Mouse (Mus musculus) Patski (cell line): ENCODE data around the gene Gramd4. TPM values are rescaled to one million over a fixed set of nuclear protein-coding genes. Genes with fewer than 3 reads are reported as not detected.

Experiments used
- ATAC-seq: fragments of 100-300 bp; one replicate; pipeline ENCODE4 v1.8.0; 2021
- CTCF ChIA-PET: fragments of 350-600 bp; sonication (Branson Sonifier 250); formaldehyde crosslinking; loops from one replicate; lab custom pipeline; 2022; ENCODE audit warnings: inconsistent platforms; lab: Charles Lee
- POLR2A ChIA-PET: fragments of 350-600 bp; sonication (Branson Sonifier 250); formaldehyde crosslinking; loops from one replicate; lab custom pipeline; 2022; ENCODE audit warnings: antibody characterized with exemption, inconsistent platforms; lab: Charles Lee
- DNase-seq: peaks from one replicate; pipeline ENCODE4 v3.0.0-alpha.2; 2011; ENCODE audit warnings: low read depth, low spot score
- H3K27me3 ChIP-seq: fragments of 371-371 bp; one replicate; pipeline ENCODE4 v1.5.1; 2021
- CTCF ChIP-seq: fragments of 100-300 bp; IDR thresholded peaks from one replicate; pipeline ENCODE4 v1.5.1; 2021
- in situ Hi-C: fragments of 300-500 bp; cut with MboI; formaldehyde crosslinking; loops from 3 replicates; pipeline ENCODE4 v1.11.1; 2018; ENCODE audit warnings: low pct_unique_long_range_greater_than_20kb, mixed read lengths
- polyA plus RNA-seq: library from polyadenylated mRNA; unstranded; gene quantifications from one replicate; pipeline ENCODE4 v1.2.3, GENCODE M21; 2021

The Gramd4 gene
- 44.1 TPM for polyA plus RNA-seq

GRCm38 (mm10) chr15:86057413-86057812 is at the start of gene Gramd4:
TSS of gene Gramd4 (plus strand) at chr15:86057695.
- no peaks in the 10 kb centered on the region for H3K27me3 ChIP-seq
- no peak for TF ChIP-seq CTCF
- CTCF ChIA-PET = interaction anchor here (0.8 to 4.7 kb wide), 2 partner anchors 64 to 77 kb away, joined by 3 to 64 read pairs; no protein-coding TSS in a partner anchor
- in situ Hi-C loops = loop anchor here (5.0 to 10.0 kb wide), 2 partner anchors 35 to 147 kb away; no protein-coding TSS in a partner anchor
- ATAC-seq (peak; percentile 57), DNase-seq (no peak)
- POLR2A ChIA-PET = interaction anchor here (0.7 kb wide), 2 partner anchors 17 to 59 kb away, joined by 3 read pairs; no protein-coding TSS in a partner anchor

DNA sequence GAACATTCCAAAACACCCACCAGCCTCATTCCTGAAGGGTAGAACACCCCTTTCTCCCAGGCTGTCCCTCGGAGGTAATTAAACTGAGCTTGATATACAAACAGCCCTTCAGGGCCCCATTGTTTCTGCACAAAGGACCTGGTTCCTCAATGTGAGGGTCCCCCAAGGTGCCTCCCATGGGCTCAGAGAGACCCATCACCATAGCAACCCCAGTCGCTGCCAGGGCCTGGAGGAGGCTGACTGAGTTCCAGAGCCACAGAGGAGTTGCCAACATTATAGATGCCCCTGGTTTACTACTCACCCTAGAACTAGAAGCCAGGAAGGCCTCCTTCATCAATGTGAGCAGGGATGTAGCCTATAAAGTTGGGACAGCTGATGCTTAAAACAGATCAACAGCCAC is 44.4 kb upstream of the Gramd4 start:
- POLR2A ChIA-PET = interaction anchor here (1.5 kb wide), 1 partner anchor 16 kb away, joined by 3 read pairs; no protein-coding TSS in a partner anchor
- TF ChIP-seq CTCF = no peak

GRCm38 (mm10) chr15:86013656-86014055 is 43.8 kb upstream of the Gramd4 start:
- no peaks in the 10 kb centered on the region for H3K27me3 ChIP-seq
- in situ Hi-C loops = no loop called here
- no peak for DNase-seq
- POLR2A ChIA-PET = no interaction called here
- no peak for TF ChIP-seq CTCF
- CTCF ChIA-PET = interaction anchor here (0.8 to 1.2 kb wide), 2 partner anchors 11 to 13 kb away, joined by 3 read pairs; no protein-coding TSS in a partner anchor
- no peak for ATAC-seq

More for the DNA sequence above, 44.4 kb upstream of the Gramd4 start:
- H3K27me3 ChIP-seq = no peaks in the 10 kb centered on the region
- in situ Hi-C loops = no loop called here
- CTCF ChIA-PET = interaction anchor here (0.8 to 1.2 kb wide), 2 partner anchors 10 to 14 kb away, joined by 3 read pairs; no protein-coding TSS in a partner anchor
- no peak for DNase-seq
- ATAC-seq = no peak

GRCm38 (mm10) chr15:86015026-86015425 is 42.5 kb upstream of the Gramd4 start:
- no peak for DNase-seq
- POLR2A ChIA-PET = no interaction called here
- no peaks in the 10 kb centered on the region for H3K27me3 ChIP-seq
- ATAC-seq = no peak
- CTCF ChIA-PET = interaction anchor here (0.8 to 2.2 kb wide), 2 partner anchors 9 to 90 kb away, joined by 3 to 8 read pairs; no protein-coding TSS in a partner anchor
- in situ Hi-C loops = no loop called here
- TF ChIP-seq CTCF = no peak

- H3K27me3 ChIP-seq = no peaks in the 10 kb centered on the region
- ATAC-seq = peak; percentile 55
- DNase-seq = no peak
- POLR2A ChIA-PET = interaction anchor here (1.0 kb wide), 1 partner anchor 25 kb away, joined by 4 read pairs; no protein-coding TSS in a partner anchor
- in situ Hi-C loops = no loop called here
- no peak for TF ChIP-seq CTCF
- CTCF ChIA-PET = interaction anchor here (1.4 to 2.2 kb wide), 2 partner anchors 10 to 23 kb away, joined by 5 to 8 read pairs; no protein-coding TSS in a partner anchor
Observed at GRCm38 (mm10) chr15:86015860-86016541, 41.5 kb upstream of the Gramd4 start.

DNA sequence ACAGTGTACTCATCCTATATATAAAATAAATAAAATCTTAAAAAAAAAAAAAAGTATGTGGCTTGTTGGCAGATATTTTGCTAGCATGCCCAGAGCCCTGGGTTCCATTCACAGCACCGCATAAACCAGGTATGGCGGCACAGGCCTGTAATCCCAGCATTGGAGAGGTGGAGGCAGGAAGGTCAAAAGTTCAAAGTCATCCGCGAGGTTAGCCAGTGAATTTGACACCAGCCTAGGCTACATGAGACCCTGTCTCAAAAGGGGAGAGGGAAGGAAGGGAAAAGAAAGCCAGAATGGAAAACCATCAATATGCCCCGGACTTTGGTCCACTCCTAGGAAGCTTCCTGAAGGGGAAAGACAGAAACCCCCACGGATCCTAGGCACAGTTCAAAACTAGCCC is 40.2 kb upstream of the Gramd4 start:
- DNase-seq (no peak), ATAC-seq (no peak)
- in situ Hi-C loops = no loop called here
- ChIA-PET POLR2A (interaction anchor here (1.0 kb wide), 1 partner anchor 26 kb away, joined by 4 read pairs; no protein-coding TSS in a partner anchor), CTCF (no interaction called here)
- no peak for TF ChIP-seq CTCF
- no peaks in the 10 kb centered on the region for H3K27me3 ChIP-seq

GRCm38 (mm10) chr15:86018753-86019512 is 38.6 kb upstream of the Gramd4 start:
- TF ChIP-seq CTCF = no peak
- no peak for ATAC-seq
- DNase-seq = no peak
- in situ Hi-C loops = no loop called here
- POLR2A ChIA-PET = no interaction called here
- no peaks in the 10 kb centered on the region for H3K27me3 ChIP-seq
- CTCF ChIA-PET = no interaction called here

DNA sequence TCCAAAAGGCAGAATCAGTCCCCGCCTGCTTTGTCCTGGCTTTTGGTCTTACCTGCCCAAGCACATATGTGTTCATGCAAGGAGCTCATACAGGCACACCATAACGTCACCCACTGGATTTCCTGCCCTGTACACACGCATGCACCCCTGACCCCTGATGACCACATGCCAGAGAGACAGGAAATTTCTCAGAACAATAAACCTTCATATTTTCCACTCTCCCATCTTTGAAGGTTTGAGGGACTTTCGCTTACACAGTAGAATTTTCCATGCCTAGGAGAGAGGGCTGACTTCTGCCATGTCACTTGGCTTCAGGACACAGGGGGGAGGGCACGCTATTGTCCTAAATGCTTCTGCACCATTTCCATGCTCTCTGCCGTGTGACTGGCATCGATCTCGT is 37.5 kb upstream of the Gramd4 start:
- POLR2A ChIA-PET = no interaction called here
- no peaks in the 10 kb centered on the region for H3K27me3 ChIP-seq
- ATAC-seq (no peak), DNase-seq (no peak)
- TF ChIP-seq CTCF = no peak
- CTCF ChIA-PET = no interaction called here
- in situ Hi-C loops = no loop called here

DNA sequence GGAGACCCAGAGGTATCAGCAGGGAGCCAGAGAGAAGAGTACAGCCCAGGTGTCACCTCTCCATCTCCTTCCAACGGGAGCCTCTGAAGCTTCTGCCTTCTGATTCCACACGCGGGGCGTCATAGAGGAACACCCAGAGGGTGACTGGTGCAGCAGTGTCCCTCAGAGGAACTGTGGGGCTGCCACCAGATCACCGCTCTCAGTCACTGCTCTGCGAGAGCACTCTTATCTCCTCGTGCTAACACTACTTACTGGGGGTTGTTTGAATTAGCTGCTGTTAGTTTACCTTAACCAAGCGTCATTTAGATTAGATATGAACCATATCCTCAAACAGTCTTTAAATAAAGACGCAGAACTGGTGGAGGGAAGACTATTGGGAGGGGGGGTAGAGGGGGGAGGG is 36.2 kb upstream of the Gramd4 start:
- ChIA-PET POLR2A (no interaction called here), CTCF (no interaction called here)
- ATAC-seq (no peak), DNase-seq (no peak)
- TF ChIP-seq CTCF = no peak
- in situ Hi-C loops = no loop called here
- no peaks in the 10 kb centered on the region for H3K27me3 ChIP-seq

- DNase-seq = no peak
- ChIA-PET POLR2A (no interaction called here), CTCF (no interaction called here)
- TF ChIP-seq CTCF = no peak
- in situ Hi-C loops = no loop called here
- no peaks in the 10 kb centered on the region for H3K27me3 ChIP-seq
- ATAC-seq = no peak
Observed at GRCm38 (mm10) chr15:86021971-86022370, 35.5 kb upstream of the Gramd4 start.
